Mouse (Mus musculus) embryonic facial prominence, embryonic 13.5 days (tissue): ENCODE measurements around the gene Natd1. TPM values are rescaled to one million over a fixed set of nuclear protein-coding genes. Genes with fewer than 3 reads are reported as not detected.

Experiments
- ATAC-seq: fragments of 200-750 bp; cut with Nextera tagmentation; 2 replicates; pipeline ENCODE4 v1.8.0; 2017; ENCODE audit warnings: low read depth; ENCODE audit not compliant: insufficient number of reproducible peaks, insufficient read depth, low FRiP score, low TSS enrichment
- H3K27ac ChIP-seq: fragments of 300-500 bp; sonication (generic); 2 replicates; pipeline ENCODE4 v1.5.1; 2015; ENCODE audit warnings: moderate library complexity, mild to moderate bottlenecking, inconsistent platforms
- H3K27me3 ChIP-seq: fragments of 300-500 bp; sonication (generic); 2 replicates; pipeline ENCODE4 v1.6.1; 2015; ENCODE audit warnings: mild to moderate bottlenecking, inconsistent platforms
- H3K36me3 ChIP-seq: fragments of 300-500 bp; sonication (generic); 2 replicates; pipeline ENCODE4 v1.6.1; 2015; ENCODE audit warnings: mild to moderate bottlenecking, inconsistent platforms
- H3K4me1 ChIP-seq: fragments of 300-500 bp; sonication (generic); 2 replicates; pipeline ENCODE4 v1.6.1; 2015; ENCODE audit warnings: inconsistent platforms
- H3K4me2 ChIP-seq: fragments of 300-500 bp; sonication (generic); 2 replicates; pipeline ENCODE4 v1.6.1; 2015; ENCODE audit warnings: moderate library complexity, mild to moderate bottlenecking, inconsistent platforms
- H3K4me3 ChIP-seq: fragments of 300-500 bp; sonication (generic); 2 replicates; pipeline ENCODE4 v1.5.1; 2015; ENCODE audit warnings: mild to moderate bottlenecking, inconsistent platforms
- H3K9ac ChIP-seq: fragments of 300-500 bp; sonication (generic); 2 replicates; pipeline ENCODE4 v1.6.1; 2015; ENCODE audit warnings: mild to moderate bottlenecking, inconsistent platforms
- H3K9me3 ChIP-seq: fragments of 300-500 bp; sonication (generic); 2 replicates; pipeline ENCODE4 v1.6.1; 2016; ENCODE audit warnings: inconsistent platforms
- WGBS: fragments of 180-500 bp; shearing (Covaris S2); methylation state at CpG from one replicate; pipeline ENCODE4 v1.1.7; 2015; ENCODE audit warnings: mixed read lengths; 5-methylcytosine and 5-hydroxymethylcytosine counted together
- polyA plus RNA-seq: library from polyadenylated mRNA; unstranded; fragments of >200 nt; fragmentation: Nextera tagmentation; extraction: Ambion mirVana; gene quantifications from 2 replicates; pipeline ENCODE4 v1.2.1, GENCODE M21; 2015

Gene Natd1
- polyA plus RNA-seq, 1 experiment from 2014 or later = 20.0 TPM

- WGBS = 30% methylated on average over 7 of the region's 7 CpGs
- Histone ChIP-seq H3K9ac (peak overlapping the region; percentile 89), H3K36me3 (0 out of 2 replicates have a peak, but pooled peaks cover 2% of the 10 kb centered on the region), H3K4me2 (peak overlapping the region; percentile 89), H3K27me3 (no peaks in the 10 kb centered on the region), H3K4me3 (peak overlapping the region; percentile 92), H3K4me1 (peaks cover 26% of the 10 kb centered on the region), H3K27ac (no peak overlapping the region), H3K9me3 (no peaks in the 10 kb centered on the region)
- no peak for ATAC-seq
Observed at GRCm38 (mm10) chr11:60912525-60912973, 2.0 kb downstream of the Natd1 start.

GRCm38 (mm10) chr11:60909626-60910025, 4.9 kb downstream of the Natd1 start:
- no peak overlapping the region for H3K9ac ChIP-seq
- no peaks in the 10 kb centered on the region for H3K27me3 ChIP-seq
- H3K4me3 ChIP-seq = no peak overlapping the region
- H3K27ac ChIP-seq = no peak overlapping the region
- H3K4me1 ChIP-seq = peaks cover 23% of the 10 kb centered on the region
- no peaks in the 10 kb centered on the region for H3K9me3 ChIP-seq
- WGBS = 79% methylated on average over 1 of the region's 1 CpGs
- H3K4me2 ChIP-seq = no peak overlapping the region
- ATAC-seq = no peak
- H3K36me3 ChIP-seq = peaks cover 26% of the 10 kb centered on the region

GRCm38 (mm10) chr11:60908073-60908472, 6.5 kb downstream of the Natd1 start:
- Histone ChIP-seq H3K4me2 (no peak overlapping the region), H3K4me3 (no peak overlapping the region), H3K36me3 (peaks cover 41% of the 10 kb centered on the region), H3K9me3 (no peaks in the 10 kb centered on the region), H3K27ac (no peak overlapping the region), H3K27me3 (no peaks in the 10 kb centered on the region), H3K9ac (no peak overlapping the region), H3K4me1 (peaks cover 16% of the 10 kb centered on the region)
- ATAC-seq = no peak
- WGBS = 65% methylated on average over 3 of the region's 3 CpGs

DNA sequence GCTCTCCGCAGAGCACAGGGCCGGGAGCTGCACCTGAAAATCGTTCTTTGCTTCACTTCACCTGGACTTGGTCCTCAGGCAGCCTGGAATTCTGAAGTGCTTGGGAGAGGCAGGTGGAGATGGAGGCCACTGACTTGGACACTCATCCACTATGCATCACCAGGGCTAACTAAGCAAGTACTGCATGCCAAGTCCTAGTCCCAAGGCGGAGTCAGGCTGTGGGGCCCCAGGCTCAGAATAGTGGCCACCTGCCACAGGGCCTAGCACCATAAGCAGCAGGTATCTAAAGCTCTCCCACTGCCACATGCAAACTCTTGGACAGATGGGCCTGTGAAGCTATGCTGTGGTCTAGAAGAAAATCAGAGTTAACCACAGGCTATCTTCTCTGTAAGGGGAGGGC, 8.1 kb downstream of the Natd1 start:
- H3K9ac ChIP-seq = no peak overlapping the region
- H3K4me1 ChIP-seq = peaks cover 7% of the 10 kb centered on the region
- H3K27ac ChIP-seq = no peak overlapping the region
- H3K27me3 ChIP-seq = no peaks in the 10 kb centered on the region
- H3K4me3 ChIP-seq = no peak overlapping the region
- no peaks in the 10 kb centered on the region for H3K9me3 ChIP-seq
- no peak overlapping the region for H3K4me2 ChIP-seq
- H3K36me3 ChIP-seq = peaks cover 41% of the 10 kb centered on the region
- ATAC-seq = no peak
- 93% methylated on average over 4 of the region's 4 CpGs for WGBS

DNA sequence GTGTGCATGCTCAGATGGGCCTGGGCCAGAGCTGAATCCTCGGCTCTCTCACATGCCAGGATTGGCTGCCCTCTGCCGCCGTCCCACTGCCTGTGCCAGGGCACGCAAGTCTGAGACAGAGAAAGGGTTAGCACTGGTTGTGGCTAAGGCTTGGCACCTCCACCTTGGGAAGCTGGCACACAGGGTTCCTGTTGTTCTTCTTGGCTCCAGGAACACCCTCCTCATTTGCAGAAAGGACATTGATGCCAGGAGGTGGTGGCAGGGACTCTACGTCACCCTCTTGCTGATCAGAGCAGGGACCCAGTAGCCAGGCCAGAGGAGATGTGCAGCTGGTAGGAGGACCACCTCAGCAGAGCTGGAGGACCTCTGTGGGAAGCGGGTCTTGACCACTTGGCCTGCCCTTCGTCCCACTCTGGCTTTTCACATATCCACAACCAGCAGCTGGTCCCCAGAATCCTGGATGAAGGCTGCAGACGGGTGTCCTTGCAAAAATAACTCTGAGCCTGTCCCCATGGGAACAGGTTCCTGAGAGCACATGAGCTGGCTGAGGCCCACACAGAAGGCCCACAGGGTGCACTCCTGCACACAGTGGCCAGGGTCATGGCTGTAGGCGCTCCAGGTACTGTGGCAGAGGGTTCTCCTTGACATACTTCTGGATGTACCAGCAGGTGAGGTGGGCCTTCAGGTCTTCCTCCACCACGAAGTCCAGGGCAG, 9.0 kb downstream of the Natd1 start:
- Histone ChIP-seq H3K36me3 (peaks cover 41% of the 10 kb centered on the region), H3K9me3 (no peaks in the 10 kb centered on the region), H3K9ac (no peak overlapping the region), H3K4me2 (no peak overlapping the region), H3K4me1 (peaks cover 5% of the 10 kb centered on the region; the same call in 1 of the 2 replicates), H3K27ac (no peak overlapping the region), H3K4me3 (no peak overlapping the region), H3K27me3 (no peaks in the 10 kb centered on the region)
- no peak for ATAC-seq
- 90% methylated on average over 10 of the region's 10 CpGs for WGBS

DNA sequence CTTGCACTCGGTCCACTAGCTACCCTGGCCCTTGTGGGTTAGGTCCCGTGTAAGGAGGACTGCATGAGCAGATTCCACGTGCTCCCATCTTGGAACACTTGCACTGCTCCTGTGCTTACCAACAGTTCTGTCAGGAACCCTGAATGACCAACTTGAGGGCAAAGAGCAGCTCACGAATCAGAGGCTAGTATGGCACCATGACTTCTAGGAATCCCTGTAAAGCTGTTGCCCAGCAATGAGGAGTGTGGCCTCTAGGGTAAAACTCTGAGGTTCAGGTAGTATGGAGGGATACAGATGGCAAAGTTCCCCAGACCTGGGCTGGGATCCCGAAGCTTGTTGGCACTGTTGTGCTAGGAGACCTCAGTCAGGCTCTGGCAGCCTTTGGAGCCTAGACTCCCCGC, 10.9 kb downstream of the Natd1 start:
- H3K27ac ChIP-seq = no peak overlapping the region
- no peak overlapping the region for H3K9ac ChIP-seq
- no peak for ATAC-seq
- peaks cover 39% of the 10 kb centered on the region for H3K36me3 ChIP-seq
- WGBS = 89% methylated on average over 6 of the region's 6 CpGs
- H3K9me3 ChIP-seq = no peaks in the 10 kb centered on the region
- H3K4me2 ChIP-seq = no peak overlapping the region
- H3K4me1 ChIP-seq = peaks cover 5% of the 10 kb centered on the region; the same call in 1 of the 2 replicates
- H3K27me3 ChIP-seq = no peaks in the 10 kb centered on the region
- no peak overlapping the region for H3K4me3 ChIP-seq

DNA sequence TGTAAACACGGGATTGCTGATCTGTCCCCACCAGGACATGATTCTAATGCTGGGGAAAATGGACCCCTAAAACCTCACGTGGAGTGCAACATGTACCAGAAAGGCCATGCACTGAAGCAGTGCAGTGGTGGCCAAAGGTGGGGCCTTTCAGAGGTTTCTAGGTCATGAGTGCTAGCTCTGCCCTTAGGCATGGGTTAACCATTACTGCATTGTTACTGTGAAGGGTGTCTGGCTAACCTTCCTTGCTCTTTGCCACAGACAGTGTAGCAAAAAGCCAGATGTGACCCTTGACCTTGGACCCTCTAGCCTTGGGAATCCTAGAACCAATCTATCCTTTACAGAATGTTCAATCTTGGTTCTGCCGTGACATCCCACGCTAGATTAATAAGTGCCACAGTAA, 12.1 kb downstream of the Natd1 start:
- Histone ChIP-seq H3K4me2 (no peak overlapping the region), H3K9ac (no peak overlapping the region), H3K9me3 (no peaks in the 10 kb centered on the region), H3K27me3 (no peaks in the 10 kb centered on the region), H3K4me1 (peaks cover 5% of the 10 kb centered on the region; the same call in 1 of the 2 replicates), H3K27ac (no peak overlapping the region), H3K4me3 (no peak overlapping the region), H3K36me3 (peaks cover 39% of the 10 kb centered on the region)
- no peak for ATAC-seq
- WGBS = 24% methylated on average over 4 of the region's 4 CpGs

DNA sequence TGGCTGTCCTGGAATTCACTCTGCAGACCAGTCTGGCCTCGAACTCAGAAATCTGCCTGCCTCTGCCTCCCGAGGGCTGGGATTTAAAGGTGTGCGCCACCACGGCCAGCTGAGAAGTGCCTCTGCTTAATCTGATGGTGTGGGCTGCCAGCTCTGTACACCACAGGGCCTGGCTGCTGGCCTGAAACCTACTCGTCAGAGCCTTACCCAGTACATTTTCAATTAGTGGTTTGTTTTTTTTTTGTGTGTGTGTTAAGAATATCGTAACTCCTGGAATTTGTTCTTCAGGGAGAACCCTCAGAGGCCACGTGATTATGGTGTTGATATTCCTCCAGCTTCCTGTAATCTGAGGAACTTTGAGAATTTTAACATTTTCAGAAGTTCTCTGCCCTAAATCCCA, 12.5 kb downstream of the Natd1 start:
- WGBS = 63% methylated on average over 7 of the region's 7 CpGs
- H3K4me2 ChIP-seq = no peak overlapping the region
- no peak for ATAC-seq
- H3K4me3 ChIP-seq = no peak overlapping the region
- H3K4me1 ChIP-seq = peaks cover 5% of the 10 kb centered on the region; the same call in 1 of the 2 replicates
- peaks cover 39% of the 10 kb centered on the region for H3K36me3 ChIP-seq
- H3K27ac ChIP-seq = no peak overlapping the region
- no peaks in the 10 kb centered on the region for H3K9me3 ChIP-seq
- no peaks in the 10 kb centered on the region for H3K27me3 ChIP-seq
- no peak overlapping the region for H3K9ac ChIP-seq

DNA sequence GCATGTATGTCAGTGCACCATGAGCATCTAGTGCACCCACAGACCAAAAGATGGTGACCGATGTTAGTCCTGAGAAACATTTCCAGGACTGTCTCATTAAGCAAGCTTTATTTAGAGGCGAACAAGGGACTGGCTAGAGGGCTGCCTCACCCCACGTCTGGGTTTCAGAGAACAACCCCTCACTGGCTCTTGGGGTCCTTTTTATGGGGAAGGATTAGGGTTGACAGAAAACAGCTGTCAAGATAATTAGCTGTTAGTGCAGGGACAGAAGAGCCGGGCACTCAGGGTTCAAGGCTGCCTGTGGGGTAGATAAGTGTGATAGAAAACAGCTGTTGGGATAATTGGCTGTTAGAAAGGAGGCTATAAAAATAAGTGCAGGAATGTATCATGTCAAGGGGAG, 18.6 kb downstream of the Natd1 start:
- Histone ChIP-seq H3K9me3 (no peaks in the 10 kb centered on the region), H3K4me3 (no peak overlapping the region), H3K9ac (no peak overlapping the region), H3K4me2 (no peak overlapping the region), H3K4me1 (peaks cover 7% of the 10 kb centered on the region), H3K36me3 (no peaks in the 10 kb centered on the region), H3K27ac (no peak overlapping the region), H3K27me3 (no peaks in the 10 kb centered on the region)
- no peak for ATAC-seq
- WGBS = 10% methylated on average over 4 of the region's 4 CpGs

GRCm38 (mm10) chr11:60890744-60891143, 23.8 kb downstream of the Natd1 start:
- H3K27ac ChIP-seq = no peak overlapping the region
- no peak overlapping the region for H3K9ac ChIP-seq
- WGBS = 46% methylated on average over 3 of the region's 3 CpGs
- H3K27me3 ChIP-seq = no peaks in the 10 kb centered on the region
- no peak for ATAC-seq
- no peak overlapping the region for H3K4me3 ChIP-seq
- peaks cover 3% of the 10 kb centered on the region for H3K4me1 ChIP-seq
- H3K9me3 ChIP-seq = no peaks in the 10 kb centered on the region
- H3K36me3 ChIP-seq = no peaks in the 10 kb centered on the region
- no peak overlapping the region for H3K4me2 ChIP-seq

DNA sequence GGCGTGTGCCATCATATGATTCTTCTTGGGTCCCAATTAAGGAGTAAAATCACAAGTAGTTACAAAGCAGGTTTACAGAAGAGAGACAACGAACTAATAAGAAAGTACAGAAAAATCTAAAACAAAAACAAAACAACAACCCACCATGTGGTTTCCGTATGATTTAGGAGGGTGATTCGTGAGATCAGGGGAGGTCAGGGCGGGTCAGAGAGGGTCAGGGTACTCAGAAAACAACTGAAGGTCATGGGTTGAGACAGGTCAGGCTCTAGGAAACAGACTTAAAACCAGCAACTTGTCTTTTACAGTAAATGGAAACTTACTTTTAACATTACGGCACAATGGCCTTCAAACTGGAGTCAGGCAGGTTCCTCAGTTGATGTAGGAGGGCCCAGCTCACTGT, 24.3 kb downstream of the Natd1 start:
- Histone ChIP-seq H3K27ac (no peak overlapping the region), H3K4me1 (no peaks in the 10 kb centered on the region)

DNA sequence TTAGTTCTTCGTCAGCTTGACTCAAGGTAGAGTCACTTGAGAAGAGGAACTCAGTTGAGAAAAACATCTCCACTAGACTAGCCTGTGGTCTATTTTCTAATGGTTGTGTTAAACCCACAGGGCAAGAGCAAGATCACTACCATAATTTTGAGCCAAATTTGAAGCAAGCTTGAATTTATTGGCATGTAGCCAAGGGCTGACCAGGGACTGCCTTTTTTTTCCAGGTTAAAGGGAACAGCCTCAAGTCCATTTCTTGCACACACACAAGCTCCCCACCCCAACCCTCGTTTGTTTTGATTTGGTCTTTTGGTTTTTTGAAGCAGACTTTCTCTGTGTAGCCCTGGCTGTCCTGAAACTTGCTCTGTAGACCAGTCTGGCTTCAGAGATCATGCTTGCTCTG, 24.7 kb downstream of the Natd1 start:
- ATAC-seq = no peak
- H3K36me3 ChIP-seq = no peaks in the 10 kb centered on the region
- H3K4me2 ChIP-seq = no peak overlapping the region
- no peaks in the 10 kb centered on the region for H3K9me3 ChIP-seq
- WGBS = 49% methylated on average over 2 of the region's 2 CpGs
- H3K9ac ChIP-seq = no peak overlapping the region
- H3K27me3 ChIP-seq = no peaks in the 10 kb centered on the region
- no peak overlapping the region for H3K27ac ChIP-seq
- H3K4me3 ChIP-seq = no peak overlapping the region
- no peaks in the 10 kb centered on the region for H3K4me1 ChIP-seq

More for the DNA sequence above, 24.3 kb downstream of the Natd1 start:
- H3K27me3 ChIP-seq = no peaks in the 10 kb centered on the region
- no peak overlapping the region for H3K9ac ChIP-seq
- no peak overlapping the region for H3K4me3 ChIP-seq
- ATAC-seq = no peak
- WGBS = 42% methylated on average over 6 of the region's 6 CpGs
- no peak overlapping the region for H3K4me2 ChIP-seq
- H3K36me3 ChIP-seq = no peaks in the 10 kb centered on the region
- H3K9me3 ChIP-seq = no peaks in the 10 kb centered on the region
